Mouse (Mus musculus): ENCODE data around the gene Foxe1. TPM values are rescaled to one million over a fixed set of nuclear protein-coding genes. Genes with fewer than 3 reads are reported as not detected.

The Foxe1 gene
- polyA plus RNA-seq, 1 experiment = not detected

DNA sequence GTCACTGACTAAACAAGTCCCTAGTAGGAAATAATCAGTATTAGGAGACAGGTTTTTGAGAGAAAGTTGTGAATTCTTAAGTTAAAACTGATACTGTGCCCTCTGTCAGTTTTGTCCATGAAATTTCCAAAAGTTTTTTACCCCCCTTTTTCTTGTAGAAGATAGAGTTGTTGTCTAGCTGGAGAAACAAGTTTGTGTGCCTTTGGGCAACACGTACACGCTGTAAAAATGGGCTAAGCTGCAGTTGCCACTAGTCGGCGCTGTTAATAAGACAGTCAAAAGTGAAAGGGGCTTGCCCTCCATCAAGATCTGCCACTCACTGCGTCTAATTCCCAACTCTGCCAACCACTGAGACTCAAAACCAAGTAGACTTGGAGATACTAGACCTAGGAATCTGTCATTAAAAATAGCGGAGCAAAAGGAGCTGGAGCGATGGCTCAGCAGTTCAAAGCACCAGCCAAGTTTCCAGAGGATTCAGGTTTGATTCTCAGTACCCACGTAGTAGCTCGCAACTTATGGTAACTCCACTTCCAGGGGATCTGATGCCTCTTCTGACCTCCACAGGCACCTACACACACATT, 47.1 kb downstream of the Foxe1 start:
- TF ChIP-seq GATA1 (IDR thresholded peaks at IDR 0.05; ENCODE audit: borderline replicate concordance, low read length) = no peak
- TF ChIP-seq FLI1 (IDR thresholded peaks at IDR 0.05; ENCODE audit: low read length) = no peak
- H3K4me3 ChIP-seq (replicated peaks) = peak overlapping the region; percentile 96
- peaks cover 40% of the 10 kb centered on the region for H3K4me1 ChIP-seq
- H3K27me3 ChIP-seq (replicated peaks) = no peaks in the 10 kb centered on the region
- H3K36me3 ChIP-seq (replicated peaks; ENCODE audit: low read length) = peaks cover 59% of the 10 kb centered on the region
- H3K9me3 ChIP-seq = no peaks in the 10 kb centered on the region

DNA sequence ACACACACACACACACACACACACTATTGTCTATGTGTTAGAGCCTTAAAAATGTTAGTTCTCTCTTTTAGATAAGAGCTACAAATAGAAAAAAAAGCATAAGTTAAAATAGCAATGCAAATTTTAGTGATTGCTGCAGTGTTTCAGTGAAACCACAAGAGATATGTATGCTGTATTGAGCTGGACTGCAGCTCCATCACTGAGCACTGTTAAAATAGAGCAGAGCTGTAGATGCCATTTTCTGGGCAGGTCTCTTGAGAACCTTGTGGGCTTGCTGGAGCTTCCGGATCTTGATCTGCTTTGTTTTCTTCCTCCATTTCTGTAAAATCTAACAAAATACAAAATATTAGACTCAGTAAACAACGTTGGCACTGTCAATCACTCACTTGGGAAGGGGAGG, 51.0 kb downstream of the Foxe1 start:
- TF ChIP-seq GATA1 (IDR thresholded peaks at IDR 0.05; ENCODE audit: borderline replicate concordance, low read length) = no peak
- no peak for TF ChIP-seq FLI1 (IDR thresholded peaks at IDR 0.05; ENCODE audit: low read length)
- Histone ChIP-seq H3K4me1 (peaks cover 68% of the 10 kb centered on the region), H3K27me3 (replicated peaks) (no peaks in the 10 kb centered on the region), H3K9me3 (no peaks in the 10 kb centered on the region), H3K36me3 (replicated peaks; ENCODE audit: low read length) (peaks cover 76% of the 10 kb centered on the region), H3K4me3 (replicated peaks) (no peak overlapping the region)

DNA sequence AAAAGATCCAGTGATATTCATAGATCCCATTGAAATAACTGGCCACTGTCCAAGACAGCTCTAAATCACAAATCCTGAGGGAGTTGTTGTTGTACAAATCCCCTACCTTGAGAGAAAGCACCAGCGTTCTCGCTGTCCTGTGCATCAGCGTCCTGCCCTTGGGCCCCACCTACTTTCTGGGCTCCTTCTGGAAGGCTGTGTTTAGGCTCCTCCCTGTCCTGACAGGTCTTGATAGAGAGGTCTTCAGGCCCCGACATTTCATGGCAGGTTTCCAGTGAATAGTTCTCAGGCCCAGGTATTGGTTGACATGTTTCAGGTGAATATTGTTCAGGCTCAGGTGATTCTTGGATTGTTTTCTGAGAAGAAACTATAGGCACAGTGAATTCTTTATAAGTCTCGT, 52.3 kb downstream of the Foxe1 start:
- no peaks in the 10 kb centered on the region for H3K9me3 ChIP-seq
- no peaks in the 10 kb centered on the region for H3K27me3 ChIP-seq (replicated peaks)
- TF ChIP-seq FLI1 (IDR thresholded peaks at IDR 0.05; ENCODE audit: low read length) = no peak
- TF ChIP-seq GATA1 (IDR thresholded peaks at IDR 0.05; ENCODE audit: borderline replicate concordance, low read length) = no peak
- peaks cover 79% of the 10 kb centered on the region for H3K4me1 ChIP-seq
- H3K36me3 ChIP-seq (replicated peaks; ENCODE audit: low read length) = peaks cover 89% of the 10 kb centered on the region
- H3K4me3 ChIP-seq (replicated peaks) = no peak overlapping the region

Other genes with a start within 250 kb of the Foxe1 start
- gene Ncbp1, start 205.0 kb upstream of the Foxe1 start, polyA plus RNA-seq (2012; ENCODE audit: insufficient read depth, low replicate concordance) = 5.8 and 11.5 TPM in 2 replicates
- gene Tstd2, start 204.9 kb upstream of the Foxe1 start, polyA plus RNA-seq (2012; ENCODE audit: insufficient read depth, low replicate concordance) = 4.7 TPM in 1 of 2 replicates, not detected in the other
- gene Xpa, start 147.3 kb upstream of the Foxe1 start, polyA plus RNA-seq (2012; ENCODE audit: insufficient read depth, low replicate concordance) = 2.1 and 44.7 TPM in 2 replicates
- gene Trmo, start 45.8 kb downstream of the Foxe1 start, polyA plus RNA-seq (2012; ENCODE audit: insufficient read depth, low replicate concordance) = 1.5 and 3.7 TPM in 2 replicates
- gene Hemgn, start 69.9 kb downstream of the Foxe1 start, polyA plus RNA-seq (2012; ENCODE audit: insufficient read depth, low replicate concordance) = 5.5 and 13.1 TPM in 2 replicates
- gene Anp32b, start 107.3 kb downstream of the Foxe1 start, polyA plus RNA-seq (2012; ENCODE audit: insufficient read depth, low replicate concordance) = 638 and 1,212 TPM in 2 replicates
- 34.0 and 67.2 TPM in 2 replicates for gene Nans, start 145.6 kb downstream of the Foxe1 start, polyA plus RNA-seq (2012; ENCODE audit: insufficient read depth, low replicate concordance)
- gene Trim14, start 192.5 kb downstream of the Foxe1 start, polyA plus RNA-seq (2012; ENCODE audit: insufficient read depth, low replicate concordance) = 2.0 and 8.1 TPM in 2 replicates